Mouse (Mus musculus) testis, adult 2 months (tissue): ENCODE data around the gene Copz1.

Experiments
- CTCF ChIP-seq: fragments of 200-500 bp; IDR thresholded peaks from 2 replicates; pipeline ENCODE4 v1.5.1; 2012; ENCODE audit warnings: low read depth, mild to moderate bottlenecking, inconsistent platforms, low read length, moderate library complexity; ENCODE audit not compliant: control insufficient read depth, insufficient read depth, insufficient replicate concordance
- POLR2A ChIP-seq: fragments of 200-500 bp; IDR thresholded peaks from 2 replicates; pipeline ENCODE4 v1.6.1; 2012; ENCODE audit warnings: low read depth, mild to moderate bottlenecking, inconsistent platforms, low read length, moderate library complexity; ENCODE audit not compliant: control insufficient read depth

DNA sequence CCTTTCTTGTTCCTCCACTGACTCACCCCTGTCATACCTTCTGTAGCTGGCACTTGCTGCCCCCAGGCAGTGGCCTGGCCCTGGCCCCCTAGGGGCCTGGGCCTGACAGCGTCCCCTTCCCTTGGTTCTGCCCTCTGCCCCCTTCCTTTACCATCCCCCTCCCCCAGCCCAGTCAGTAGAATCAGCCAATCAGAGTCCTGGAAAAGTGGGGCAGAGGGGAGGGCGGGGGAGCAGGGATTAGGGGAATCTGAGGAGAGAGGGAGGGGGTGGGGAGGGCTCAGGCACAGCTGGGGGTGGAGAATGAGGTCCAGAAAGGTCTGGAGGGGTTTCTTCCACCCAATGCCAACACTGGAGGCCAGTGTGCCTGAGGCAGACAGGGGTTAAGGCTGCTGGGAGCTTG is 61.7 kb downstream of the Copz1 start:
- TF ChIP-seq CTCF (no peak), POLR2A (no peak)
